Mouse (Mus musculus): ENCODE results near the gene Piwil1.

- TF ChIP-seq CTCF (IDR thresholded peaks at IDR 0.05; ENCODE audit: borderline replicate concordance, insufficient read depth, low read depth, low read length) (no peak), POLR2A (IDR thresholded peaks at IDR 0.05; ENCODE audit: borderline replicate concordance, insufficient read depth, low read length) (no peak)
Measured at GRCm38 (mm10) chr5:128711847-128712246, 9.5 kb downstream of the Piwil1 start.

All from cerebellum, adult 2 months (tissue).